Mouse (Mus musculus): Measurements from ENCODE around the gene Psmd14. TPM values are rescaled to one million over a fixed set of nuclear protein-coding genes. Genes with fewer than 3 reads are reported as not detected.

The Psmd14 gene
- polyA plus RNA-seq, 1 experiment from 2014 or later = 206 TPM

GRCm38 (mm10) chr2:61732802-61733486, 21.4 kb downstream of the Psmd14 start:
- WGBS = 93% methylated on average over 11 of the region's 11 CpGs
- Histone ChIP-seq H3K27me3 (ENCODE audit: insufficient read depth, poor library complexity, severe bottlenecking) (no peaks in the 10 kb centered on the region), H3K9me3 (no peaks in the 10 kb centered on the region), H3K27ac (no peak overlapping the region), H3K4me3 (no peak overlapping the region), H3K36me3 (peaks cover 5% of the 10 kb centered on the region; the same call in 1 of the 2 replicates), H3K4me1 (no peaks in the 10 kb centered on the region)
- DNase-seq (ENCODE audit: low spot score) = no peak

GRCm38 (mm10) chr2:61734175-61734574, 22.7 kb downstream of the Psmd14 start:
- H3K4me1 ChIP-seq = no peaks in the 10 kb centered on the region
- no peak for DNase-seq (ENCODE audit: low spot score)
- H3K27me3 ChIP-seq (ENCODE audit: insufficient read depth, poor library complexity, severe bottlenecking) = no peaks in the 10 kb centered on the region
- no peaks in the 10 kb centered on the region for H3K9me3 ChIP-seq
- no peak overlapping the region for H3K27ac ChIP-seq
- H3K36me3 ChIP-seq = peaks cover 5% of the 10 kb centered on the region; the same call in 1 of the 2 replicates
- no peak overlapping the region for H3K4me3 ChIP-seq
- 67% methylated on average over 1 of the region's 1 CpGs for WGBS

GRCm38 (mm10) chr2:61746051-61746450, 34.6 kb downstream of the Psmd14 start:
- WGBS = 59% methylated on average over 1 of the region's 1 CpGs
- no peaks in the 10 kb centered on the region for H3K9me3 ChIP-seq

GRCm38 (mm10) chr2:61746580-61746979, 35.1 kb downstream of the Psmd14 start:
- H3K36me3 ChIP-seq = no peaks in the 10 kb centered on the region
- H3K27me3 ChIP-seq (ENCODE audit: insufficient read depth, poor library complexity, severe bottlenecking) = no peaks in the 10 kb centered on the region
- no peak for DNase-seq (ENCODE audit: low spot score)
- no peaks in the 10 kb centered on the region for H3K4me1 ChIP-seq
- H3K9me3 ChIP-seq = no peaks in the 10 kb centered on the region
- H3K4me3 ChIP-seq = no peak overlapping the region
- WGBS = 37% methylated on average over 2 of the region's 2 CpGs
- H3K27ac ChIP-seq = no peak overlapping the region

More at GRCm38 (mm10) chr2:61746051-61746450, 34.6 kb downstream of the Psmd14 start:
- H3K27ac ChIP-seq = no peak overlapping the region
- H3K4me3 ChIP-seq = no peak overlapping the region
- no peak for DNase-seq (ENCODE audit: low spot score)
- H3K4me1 ChIP-seq = no peaks in the 10 kb centered on the region
- no peaks in the 10 kb centered on the region for H3K36me3 ChIP-seq
- no peaks in the 10 kb centered on the region for H3K27me3 ChIP-seq (ENCODE audit: insufficient read depth, poor library complexity, severe bottlenecking)

GRCm38 (mm10) chr2:61747411-61747810, 35.9 kb downstream of the Psmd14 start:
- WGBS = 74% methylated on average over 2 of the region's 2 CpGs
- Histone ChIP-seq H3K27ac (no peak overlapping the region), H3K36me3 (no peaks in the 10 kb centered on the region), H3K27me3 (ENCODE audit: insufficient read depth, poor library complexity, severe bottlenecking) (no peaks in the 10 kb centered on the region), H3K9me3 (no peaks in the 10 kb centered on the region), H3K4me1 (no peaks in the 10 kb centered on the region), H3K4me3 (no peak overlapping the region)
- no peak for DNase-seq (ENCODE audit: low spot score)

GRCm38 (mm10) chr2:61750702-61751101, 39.2 kb downstream of the Psmd14 start:
- Histone ChIP-seq H3K4me1 (no peaks in the 10 kb centered on the region), H3K36me3 (no peaks in the 10 kb centered on the region), H3K27me3 (ENCODE audit: insufficient read depth, poor library complexity, severe bottlenecking) (no peaks in the 10 kb centered on the region), H3K27ac (no peak overlapping the region), H3K9me3 (no peaks in the 10 kb centered on the region), H3K4me3 (no peak overlapping the region)
- WGBS = 90% methylated on average over 1 of the region's 1 CpGs
- DNase-seq (ENCODE audit: low spot score) = no peak

- no peak for DNase-seq (ENCODE audit: low spot score)
- Histone ChIP-seq H3K9me3 (no peaks in the 10 kb centered on the region), H3K27ac (no peak overlapping the region), H3K36me3 (no peaks in the 10 kb centered on the region), H3K27me3 (ENCODE audit: insufficient read depth, poor library complexity, severe bottlenecking) (no peaks in the 10 kb centered on the region), H3K4me3 (no peak overlapping the region), H3K4me1 (no peaks in the 10 kb centered on the region)
- 61% methylated on average over 2 of the region's 2 CpGs for WGBS
These were observed 39.8 kb downstream of the Psmd14 start for GRCm38 (mm10) chr2:61751286-61751685.

GRCm38 (mm10) chr2:61752362-61752761, 40.9 kb downstream of the Psmd14 start:
- no peak for DNase-seq (ENCODE audit: low spot score)

GRCm38 (mm10) chr2:61754989-61755388, 43.5 kb downstream of the Psmd14 start:
- no peaks in the 10 kb centered on the region for H3K9me3 ChIP-seq

More at GRCm38 (mm10) chr2:61752362-61752761, 40.9 kb downstream of the Psmd14 start:
- no peak overlapping the region for H3K4me3 ChIP-seq
- no peaks in the 10 kb centered on the region for H3K27me3 ChIP-seq (ENCODE audit: insufficient read depth, poor library complexity, severe bottlenecking)
- no peaks in the 10 kb centered on the region for H3K9me3 ChIP-seq
- no peaks in the 10 kb centered on the region for H3K4me1 ChIP-seq
- no peaks in the 10 kb centered on the region for H3K36me3 ChIP-seq
- H3K27ac ChIP-seq = no peak overlapping the region

GRCm38 (mm10) chr2:61759234-61759855, 47.9 kb downstream of the Psmd14 start:
- Histone ChIP-seq H3K27ac (no peak overlapping the region), H3K4me1 (peaks cover 7% of the 10 kb centered on the region; the same call in 1 of the 2 replicates), H3K36me3 (no peaks in the 10 kb centered on the region), H3K9me3 (no peaks in the 10 kb centered on the region), H3K4me3 (no peak overlapping the region), H3K27me3 (ENCODE audit: insufficient read depth, poor library complexity, severe bottlenecking) (no peaks in the 10 kb centered on the region)
- 62% methylated on average over 5 of the region's 5 CpGs for WGBS
- DNase-seq (ENCODE audit: low spot score) = no peak

More at GRCm38 (mm10) chr2:61754989-61755388, 43.5 kb downstream of the Psmd14 start:
- H3K4me1 ChIP-seq = peaks cover 7% of the 10 kb centered on the region; the same call in 1 of the 2 replicates
- no peaks in the 10 kb centered on the region for H3K36me3 ChIP-seq
- no peak overlapping the region for H3K27ac ChIP-seq
- no peak for DNase-seq (ENCODE audit: low spot score)
- no peak overlapping the region for H3K4me3 ChIP-seq
- H3K27me3 ChIP-seq (ENCODE audit: insufficient read depth, poor library complexity, severe bottlenecking) = no peaks in the 10 kb centered on the region

GRCm38 (mm10) chr2:61760044-61760443, 48.5 kb downstream of the Psmd14 start:
- Histone ChIP-seq H3K4me3 (no peak overlapping the region), H3K36me3 (0 out of 2 replicates have a peak, but pooled peaks cover 3% of the 10 kb centered on the region), H3K27ac (no peak overlapping the region), H3K27me3 (ENCODE audit: insufficient read depth, poor library complexity, severe bottlenecking) (no peaks in the 10 kb centered on the region), H3K4me1 (peaks cover 7% of the 10 kb centered on the region; the same call in 1 of the 2 replicates), H3K9me3 (no peaks in the 10 kb centered on the region)
- WGBS = 54% methylated on average over 3 of the region's 3 CpGs
- DNase-seq (ENCODE audit: low spot score) = no peak

- 70% methylated on average over 6 of the region's 6 CpGs for WGBS
- H3K4me1 ChIP-seq = peaks cover 1% of the 10 kb centered on the region; the same call in 1 of the 2 replicates
- 0 out of 2 replicates have a peak, but pooled peaks cover 3% of the 10 kb centered on the region for H3K36me3 ChIP-seq
- H3K9me3 ChIP-seq = no peaks in the 10 kb centered on the region
- H3K4me3 ChIP-seq = no peak overlapping the region
- no peaks in the 10 kb centered on the region for H3K27me3 ChIP-seq (ENCODE audit: insufficient read depth, poor library complexity, severe bottlenecking)
- no peak overlapping the region for H3K27ac ChIP-seq
- no peak for DNase-seq (ENCODE audit: low spot score)
These were observed 53.1 kb downstream of the Psmd14 start for GRCm38 (mm10) chr2:61764470-61765105.

GRCm38 (mm10) chr2:61765526-61765925, 54.0 kb downstream of the Psmd14 start:
- Histone ChIP-seq H3K27me3 (ENCODE audit: insufficient read depth, poor library complexity, severe bottlenecking) (no peaks in the 10 kb centered on the region), H3K36me3 (0 out of 2 replicates have a peak, but pooled peaks cover 3% of the 10 kb centered on the region), H3K27ac (no peak overlapping the region), H3K9me3 (no peaks in the 10 kb centered on the region), H3K4me3 (no peak overlapping the region), H3K4me1 (no peaks in the 10 kb centered on the region)
- DNase-seq (ENCODE audit: low spot score) = no peak
- WGBS = 65% methylated on average over 4 of the region's 4 CpGs

All from heart, embryonic 10.5 days (tissue).